Mouse (Mus musculus) regulatory T cell (primary cell): ENCODE results near the gene Cand1.

Experiments used
- in situ Hi-C: fragments of 300-600 bp; cut with MboI, MseI; formaldehyde crosslinking; loops from one replicate; pipeline ENCODE4 v1.15.1; 2025; ENCODE audit warnings: high pct_unique_total_duplicates

Gene Cand1

DNA sequence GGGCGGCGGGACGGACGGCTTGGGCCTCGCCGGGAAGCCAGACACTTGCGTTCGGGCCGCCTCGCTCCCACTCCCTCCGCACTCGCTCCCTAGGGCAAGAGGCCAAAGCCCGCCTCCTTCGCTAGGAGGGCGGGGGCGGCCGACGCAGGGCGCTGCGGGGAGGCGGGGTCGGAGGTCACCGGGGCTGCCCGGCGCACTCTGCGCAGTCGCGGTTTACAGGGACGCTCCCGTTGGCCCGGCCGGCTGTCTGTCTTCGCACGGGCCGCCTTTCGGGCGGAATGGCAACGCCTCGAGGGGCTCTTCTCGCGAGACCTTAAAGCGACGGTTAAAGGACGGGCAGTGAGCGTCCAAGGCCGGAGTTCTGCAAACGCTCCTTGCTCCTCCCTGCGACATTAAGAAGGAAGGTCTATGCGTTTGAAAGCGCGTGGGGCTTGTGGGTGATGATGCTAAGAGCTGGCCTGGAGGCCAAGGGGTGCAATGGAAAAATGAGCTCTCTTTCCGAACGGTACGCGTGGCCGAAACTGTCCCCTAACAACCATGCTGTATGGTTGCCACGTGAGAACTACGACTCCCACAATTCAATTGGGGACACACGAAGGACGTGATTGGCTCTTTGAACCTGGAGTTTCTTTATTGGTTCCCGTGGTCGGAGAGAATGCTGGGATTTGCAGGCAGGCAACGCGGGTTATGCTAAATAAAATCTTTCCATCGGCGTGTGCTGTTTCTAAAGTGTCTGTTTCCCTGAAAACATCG, at the start of gene Cand1:
TSS of gene Cand1 (minus strand) at position 87 of the 753 bp plus-strand sequence.
- in situ Hi-C loops = loop anchor here (25.0 kb wide), 1 partner anchor 872 kb away; the partner anchor contains the start of gene Helb

- in situ Hi-C loops = no loop called here
Measured at GRCm38 (mm10) chr10:119278871-119279270, 39.0 kb upstream of the Cand1 start.

DNA sequence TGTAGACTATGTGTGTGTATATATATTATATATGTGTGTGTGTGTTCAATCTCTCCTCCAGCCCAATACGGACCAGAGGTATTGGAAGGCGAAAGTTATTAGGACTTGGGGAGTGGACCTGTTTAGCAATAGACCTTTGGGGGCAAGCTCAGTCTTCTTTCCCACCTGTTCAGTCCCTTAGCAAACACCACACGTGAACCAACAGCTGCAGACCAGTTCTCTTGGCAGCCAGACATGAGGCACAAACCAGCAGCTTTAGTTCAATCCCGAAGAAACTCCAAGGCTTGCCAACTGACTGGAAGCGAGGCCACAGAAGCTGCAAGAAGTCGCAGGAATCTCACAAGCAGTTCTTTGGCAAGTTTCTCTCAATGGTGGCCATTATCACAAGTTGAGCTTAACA, 34.5 kb upstream of the Cand1 start:
- in situ Hi-C loops = no loop called here

DNA sequence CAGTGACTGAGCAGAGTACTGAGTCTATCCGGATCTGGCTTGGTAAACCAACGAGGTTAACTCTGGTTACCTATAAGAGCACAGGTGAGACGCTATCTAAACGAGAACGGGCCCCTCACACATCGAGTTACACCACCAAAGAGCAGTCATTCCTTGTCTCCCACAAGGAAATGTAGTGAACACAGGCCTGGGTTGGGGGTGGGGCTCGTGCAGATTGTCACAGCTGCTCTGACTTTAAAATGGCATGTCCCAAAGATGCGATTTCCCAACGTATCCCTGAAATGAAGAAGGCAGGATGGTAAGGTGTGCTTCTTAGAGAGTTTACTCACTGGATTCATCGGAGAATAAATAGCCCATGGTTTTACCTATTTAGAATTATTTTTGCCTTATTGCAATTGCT, 32.7 kb upstream of the Cand1 start:
- in situ Hi-C loops = no loop called here

DNA sequence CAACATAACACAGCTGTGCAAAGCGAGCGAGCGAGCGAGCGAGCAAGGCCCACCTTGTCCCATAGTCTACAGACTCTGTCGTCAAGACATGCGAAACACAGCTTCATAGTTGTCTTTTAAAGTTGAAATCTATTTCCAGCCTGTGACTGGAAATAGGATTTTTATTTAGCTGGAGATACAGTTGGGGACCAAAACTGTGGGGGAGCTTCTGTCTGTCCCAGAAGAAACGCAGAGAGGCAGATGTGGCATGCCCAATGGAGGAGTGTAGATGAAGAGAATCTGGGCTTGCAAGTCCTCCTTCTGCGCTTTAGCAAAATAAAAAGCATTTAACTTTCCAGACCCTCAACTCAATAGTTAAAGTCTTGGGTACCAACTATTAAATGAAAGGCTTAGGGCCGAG, 32.1 kb upstream of the Cand1 start:
- in situ Hi-C loops = no loop called here

DNA sequence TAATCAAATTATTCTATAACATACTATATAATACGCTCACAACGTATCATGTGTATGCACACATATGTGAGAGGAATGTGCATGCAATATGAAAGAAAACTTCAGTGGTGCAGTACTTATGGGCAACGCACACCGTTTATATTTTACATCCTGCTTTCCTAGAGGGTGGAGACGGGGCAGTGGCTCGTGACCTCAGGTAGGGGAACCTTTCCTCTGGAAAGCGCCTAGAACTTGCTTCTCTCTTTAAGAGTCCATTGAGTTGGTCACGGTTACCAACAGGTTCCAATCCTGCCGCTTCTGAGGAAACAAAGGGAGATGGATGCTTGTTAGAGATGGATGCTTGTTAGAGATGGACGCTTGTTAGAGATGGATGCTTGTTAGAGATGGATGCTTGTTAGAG, 31.2 kb upstream of the Cand1 start:
- in situ Hi-C loops = no loop called here

- in situ Hi-C loops = no loop called here
Measured at GRCm38 (mm10) chr10:119270384-119270985, 30.6 kb upstream of the Cand1 start.

- in situ Hi-C loops = no loop called here
Measured at GRCm38 (mm10) chr10:119264761-119265160, 24.9 kb upstream of the Cand1 start.

- in situ Hi-C loops = no loop called here
Measured at GRCm38 (mm10) chr10:119262821-119263220, 23.0 kb upstream of the Cand1 start.

- in situ Hi-C loops = no loop called here
Measured at GRCm38 (mm10) chr10:119257876-119258275, 18.0 kb upstream of the Cand1 start.

DNA sequence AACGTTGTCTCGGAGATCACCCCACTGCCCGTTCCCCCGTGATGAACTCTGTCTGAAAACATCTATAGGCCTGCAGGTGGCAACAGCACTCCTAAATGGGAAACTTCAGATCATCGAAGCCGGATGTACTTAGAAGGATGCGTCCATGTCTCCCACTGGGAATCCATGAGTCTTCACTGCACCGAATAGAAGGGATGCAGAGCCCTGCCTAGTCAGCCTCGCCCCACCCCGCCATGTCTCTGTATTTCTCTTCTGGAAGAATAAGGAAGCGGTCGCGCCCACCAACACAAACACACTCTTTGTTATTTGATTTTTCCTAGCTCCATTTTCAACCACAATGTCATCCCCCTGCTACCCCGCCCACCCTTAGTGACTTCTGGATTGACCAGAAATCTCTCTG, 4.3 kb upstream of the Cand1 start:
- in situ Hi-C loops = loop anchor here (25.0 kb wide), 1 partner anchor 868 kb away; the partner anchor contains the start of gene Helb

- in situ Hi-C loops = loop anchor here (25.0 kb wide), 1 partner anchor 872 kb away; the partner anchor contains the start of gene Helb
Measured at GRCm38 (mm10) chr10:119240722-119241089, 851 bp upstream of the Cand1 start.

GRCm38 (mm10) chr10:119239633-119239968, 254 bp downstream of the Cand1 start:
- in situ Hi-C loops = loop anchor here (25.0 kb wide), 1 partner anchor 873 kb away; the partner anchor contains the start of gene Helb

GRCm38 (mm10) chr10:119238985-119239631, 747 bp downstream of the Cand1 start:
- in situ Hi-C loops = loop anchor here (25.0 kb wide), 1 partner anchor 873 kb away; the partner anchor contains the start of gene Helb

DNA sequence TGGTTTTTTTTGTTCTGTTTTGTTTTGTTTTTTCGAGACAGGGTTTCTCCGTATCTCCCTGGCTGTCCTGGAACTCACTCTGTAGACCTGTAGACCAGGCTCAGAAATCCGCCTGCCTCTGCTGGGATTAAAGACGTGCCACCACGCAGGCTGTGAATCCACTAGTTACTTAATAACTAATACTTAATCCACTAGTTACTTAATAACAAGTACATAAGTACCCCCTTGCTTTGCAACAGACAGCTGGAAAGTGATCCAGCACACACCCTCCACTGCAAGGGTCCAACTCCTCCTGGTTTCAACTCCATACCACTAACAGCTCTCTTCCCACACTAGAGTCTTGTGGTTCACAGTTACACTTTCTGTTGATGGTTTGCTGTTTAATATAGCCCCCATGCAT, 8.3 kb downstream of the Cand1 start:
- in situ Hi-C loops = loop anchor here (25.0 kb wide), 1 partner anchor 881 kb away; the partner anchor contains the start of gene Helb

GRCm38 (mm10) chr10:119230703-119231102, 9.2 kb downstream of the Cand1 start:
- in situ Hi-C loops = loop anchor here (25.0 kb wide), 1 partner anchor 882 kb away; the partner anchor contains the start of gene Helb

GRCm38 (mm10) chr10:119230074-119230669, 9.7 kb downstream of the Cand1 start:
- in situ Hi-C loops = loop anchor here (25.0 kb wide), 1 partner anchor 882 kb away; the partner anchor contains the start of gene Helb

- in situ Hi-C loops = loop anchor here (25.0 kb wide), 1 partner anchor 1461 kb away; no protein-coding TSS in a partner anchor
Measured at GRCm38 (mm10) chr10:119223686-119224085, 16.2 kb downstream of the Cand1 start.

DNA sequence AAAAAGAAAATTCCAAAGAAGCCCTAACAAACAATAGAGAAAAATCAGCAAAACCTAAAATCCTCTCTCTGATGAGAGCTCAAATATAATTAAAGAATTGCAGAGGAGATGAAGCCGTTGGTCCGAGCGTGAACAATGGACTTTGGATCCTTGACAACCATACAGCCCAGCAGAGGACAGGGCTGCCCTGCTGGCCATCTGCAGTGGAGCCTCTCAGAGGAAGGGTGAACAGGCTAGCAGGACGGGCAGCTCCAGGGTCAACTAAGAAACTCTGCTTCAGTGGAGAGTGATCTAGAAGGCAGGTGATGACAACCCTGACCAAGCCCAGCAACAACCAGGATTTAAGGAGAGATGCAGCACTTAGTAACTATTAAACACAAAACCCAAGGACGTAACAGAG, 18.2 kb downstream of the Cand1 start:
- in situ Hi-C loops = loop anchor here (25.0 kb wide), 1 partner anchor 1459 kb away; no protein-coding TSS in a partner anchor

GRCm38 (mm10) chr10:119219415-119219814, 20.4 kb downstream of the Cand1 start:
- in situ Hi-C loops = loop anchor here (25.0 kb wide), 1 partner anchor 1457 kb away; no protein-coding TSS in a partner anchor

DNA sequence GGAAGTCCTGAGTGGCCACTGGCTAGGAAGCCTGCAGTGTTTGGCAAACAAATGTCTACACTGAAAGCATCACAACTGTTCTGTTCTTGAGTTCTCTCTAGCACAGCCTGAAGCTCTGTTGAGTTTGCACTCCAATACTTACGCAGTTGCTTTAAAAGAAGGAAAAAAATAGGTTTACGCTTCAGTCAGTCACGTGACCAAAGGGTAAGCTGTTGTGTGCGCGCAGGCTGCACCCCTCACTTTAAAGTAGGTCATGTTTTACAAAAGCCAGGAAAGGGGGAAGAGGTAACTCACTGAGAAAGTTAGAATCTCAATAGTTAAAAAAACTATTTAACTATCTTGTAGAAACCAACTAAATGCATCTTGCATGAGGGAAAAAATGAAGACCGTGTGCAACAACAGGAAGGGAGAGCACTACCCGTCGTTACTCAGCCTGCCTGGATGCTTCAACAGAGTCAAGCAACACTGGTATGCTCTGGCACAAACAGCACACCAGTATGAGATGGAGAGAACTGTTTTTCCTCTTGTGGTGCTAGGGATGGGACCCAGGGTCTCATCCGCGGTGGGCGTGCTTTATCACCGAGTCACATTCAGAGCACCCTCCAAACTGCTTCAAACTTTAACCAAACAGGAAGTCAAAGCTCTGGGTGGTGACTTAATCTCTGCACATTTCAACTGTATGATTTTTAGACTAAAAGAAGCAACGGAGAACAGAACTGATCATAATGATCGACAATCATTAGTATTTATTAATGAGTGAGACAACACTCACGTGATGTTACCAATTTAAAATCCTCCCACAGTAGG, 21.4 kb downstream of the Cand1 start:
- in situ Hi-C loops = loop anchor here (25.0 kb wide), 1 partner anchor 1456 kb away; no protein-coding TSS in a partner anchor
